Mouse (Mus musculus) layer of hippocampus, adult 8-10 months (tissue): ENCODE measurements around the gene Rfc2. TPM values are rescaled to one million over a fixed set of nuclear protein-coding genes. Genes with fewer than 3 reads are reported as not detected.

Source experiments
- DNase-seq, 2 experiments: peaks; one replicate each; pipeline ENCODE4 v3.0.0; 2022; ENCODE audit warnings: low spot score in 2 of 2
- total RNA-seq, 4 experiments: library from RNA; stranded (reverse); gene quantifications; 2 replicates each; pipeline ENCODE4 v1.2.4; 2022

Rfc2 gene
- total RNA-seq, 4 experiments from 2014 or later = 50.2 to 60.7 (median 55.7) TPM

DNA sequence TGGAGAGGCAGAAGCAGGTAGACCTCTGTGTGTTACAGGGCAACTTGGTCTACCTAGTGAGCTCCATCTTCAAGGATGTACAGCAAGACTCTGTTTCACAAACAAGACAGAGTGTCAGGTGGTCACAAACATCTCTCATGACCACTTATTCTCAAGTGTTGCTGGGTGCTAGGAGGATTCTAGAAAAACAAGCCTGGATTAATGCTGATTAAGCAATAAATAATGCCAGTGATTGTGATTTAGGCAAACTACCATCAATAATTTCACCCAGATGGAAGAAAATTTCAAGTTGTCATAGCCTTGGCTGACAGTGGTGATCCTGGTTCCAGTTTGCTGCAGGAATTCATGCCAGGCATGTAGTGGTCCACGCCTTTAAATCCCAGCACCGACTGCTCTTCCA lies 16.9 kb upstream of the Rfc2 start:
- DNase-seq = no peak

- no peak for DNase-seq
Observed at GRCm38 (mm10) chr5:134565696-134566095, 15.5 kb upstream of the Rfc2 start.

DNA sequence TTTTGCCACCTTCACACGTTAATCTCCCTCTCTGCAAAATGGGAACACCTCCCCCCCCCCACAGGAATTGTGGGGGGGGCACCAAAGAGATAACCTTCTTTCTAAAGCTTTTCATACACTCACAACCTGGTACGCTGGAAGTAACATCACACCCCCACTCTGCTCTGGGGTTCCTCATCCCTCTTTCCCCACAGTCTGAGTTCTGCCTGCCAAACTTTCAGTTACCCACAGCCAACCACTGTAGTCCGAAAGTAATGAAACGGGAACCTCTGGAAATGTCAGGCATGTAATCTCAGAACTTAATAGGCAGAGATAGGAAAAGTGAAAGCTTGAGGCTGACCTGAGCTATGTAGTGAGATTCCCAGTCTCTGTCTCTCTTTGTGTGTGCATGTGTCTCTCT lies 13.7 kb upstream of the Rfc2 start:
- DNase-seq = no peak

DNA sequence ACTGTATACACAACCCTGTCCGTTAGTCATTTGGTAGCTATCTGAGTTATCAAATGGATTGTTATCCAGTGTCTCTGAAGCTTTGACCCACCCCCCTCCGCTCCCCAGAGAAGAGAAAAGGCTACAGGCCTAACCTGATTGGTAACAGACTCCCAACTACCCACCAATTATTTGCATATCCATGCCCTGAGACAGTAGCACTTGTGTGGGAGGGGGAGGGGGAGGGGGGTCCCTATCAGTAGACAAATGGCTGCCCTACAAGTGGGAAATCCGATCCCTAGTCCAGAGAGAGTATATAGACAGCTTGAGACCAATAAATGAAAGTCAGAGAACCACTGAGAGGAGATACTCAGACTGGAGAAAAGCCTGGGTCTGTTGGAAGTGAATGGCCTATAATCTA lies 13.1 kb upstream of the Rfc2 start:
- no peak for DNase-seq

GRCm38 (mm10) chr5:134568964-134569491 lies 12.1 kb upstream of the Rfc2 start:
- no peak for DNase-seq

GRCm38 (mm10) chr5:134571730-134572507 lies 9.2 kb upstream of the Rfc2 start:
- no peak for DNase-seq

- no peak for DNase-seq
Observed at GRCm38 (mm10) chr5:134572508-134573214, 8.5 kb upstream of the Rfc2 start.

DNA sequence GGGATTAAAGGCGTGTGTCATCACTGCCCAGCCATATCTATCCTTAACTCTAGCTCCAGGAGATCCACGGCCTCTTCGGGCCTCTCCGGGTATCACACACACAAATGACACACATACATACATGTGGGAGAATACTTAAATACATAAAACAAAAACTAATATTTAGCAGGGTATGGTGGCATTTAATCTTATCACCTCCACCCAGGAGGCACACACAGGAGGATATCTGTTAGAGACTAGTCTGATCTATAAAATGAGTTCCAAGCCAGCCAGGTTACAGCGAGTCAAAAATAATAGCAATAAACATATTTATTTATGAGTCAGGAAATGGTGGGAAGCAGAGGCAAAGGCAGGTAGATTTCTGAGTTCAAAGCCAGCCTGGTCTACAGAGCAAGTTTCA lies 5.3 kb upstream of the Rfc2 start:
- DNase-seq = no peak

DNA sequence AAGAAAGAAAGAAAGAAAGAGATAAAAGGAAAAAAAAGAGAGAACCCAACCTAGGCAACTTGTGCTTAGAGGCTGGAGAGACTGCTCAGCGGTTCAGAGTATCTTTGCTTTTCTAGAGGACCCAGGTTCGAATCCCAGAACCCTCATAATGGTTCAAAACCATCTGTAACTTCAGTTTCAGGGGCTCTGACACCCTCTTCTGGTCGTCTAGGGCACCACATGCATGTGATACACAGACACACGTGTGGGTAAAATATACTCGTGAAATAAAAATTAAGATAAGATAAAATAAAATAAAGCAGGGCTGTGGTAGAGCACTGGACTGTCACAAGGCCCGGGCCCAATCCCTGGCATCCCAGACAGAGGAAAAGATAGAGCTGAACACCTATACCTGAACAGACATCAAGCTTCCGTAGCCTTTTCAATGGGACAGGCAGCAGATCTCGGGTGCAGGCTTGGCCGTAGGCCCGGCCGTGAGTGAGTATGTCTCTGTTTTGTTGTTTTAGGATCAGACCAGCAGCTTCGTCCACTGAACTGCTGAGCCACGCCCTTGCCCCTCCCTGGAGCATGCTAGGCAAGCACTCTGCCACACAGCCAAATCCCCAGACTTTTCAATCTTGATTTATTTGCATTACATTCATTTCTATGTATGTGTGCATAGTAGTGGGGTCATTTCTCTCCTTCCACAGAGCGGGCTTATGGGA lies 4.5 kb upstream of the Rfc2 start:
- no peak for DNase-seq

GRCm38 (mm10) chr5:134577534-134577933 lies 3.6 kb upstream of the Rfc2 start:
- DNase-seq = no peak

DNA sequence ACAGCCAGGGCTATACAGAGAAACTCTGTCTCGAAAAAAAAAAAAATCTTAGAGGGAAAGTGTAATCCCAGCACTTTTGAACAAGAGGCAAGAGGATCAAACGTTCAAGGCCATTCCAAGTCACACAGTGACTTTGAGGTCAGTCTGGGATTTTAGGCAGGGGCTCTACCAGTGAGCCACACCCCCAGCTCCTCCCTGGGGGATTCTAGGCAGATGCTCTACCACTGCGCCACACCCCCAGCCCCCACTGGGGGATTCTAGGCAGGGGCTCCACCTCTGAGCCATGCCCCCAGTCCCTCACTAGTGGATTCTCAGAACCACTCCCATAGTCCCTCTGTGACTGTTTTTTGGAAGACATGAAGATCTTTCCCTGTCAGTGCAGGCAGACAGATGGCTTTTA lies 2.0 kb upstream of the Rfc2 start:
- no peak for DNase-seq

- peak; percentile 93 to 97 for DNase-seq
Observed at GRCm38 (mm10) chr5:134582221-134582907, 1.2 kb downstream of the Rfc2 start.

DNA sequence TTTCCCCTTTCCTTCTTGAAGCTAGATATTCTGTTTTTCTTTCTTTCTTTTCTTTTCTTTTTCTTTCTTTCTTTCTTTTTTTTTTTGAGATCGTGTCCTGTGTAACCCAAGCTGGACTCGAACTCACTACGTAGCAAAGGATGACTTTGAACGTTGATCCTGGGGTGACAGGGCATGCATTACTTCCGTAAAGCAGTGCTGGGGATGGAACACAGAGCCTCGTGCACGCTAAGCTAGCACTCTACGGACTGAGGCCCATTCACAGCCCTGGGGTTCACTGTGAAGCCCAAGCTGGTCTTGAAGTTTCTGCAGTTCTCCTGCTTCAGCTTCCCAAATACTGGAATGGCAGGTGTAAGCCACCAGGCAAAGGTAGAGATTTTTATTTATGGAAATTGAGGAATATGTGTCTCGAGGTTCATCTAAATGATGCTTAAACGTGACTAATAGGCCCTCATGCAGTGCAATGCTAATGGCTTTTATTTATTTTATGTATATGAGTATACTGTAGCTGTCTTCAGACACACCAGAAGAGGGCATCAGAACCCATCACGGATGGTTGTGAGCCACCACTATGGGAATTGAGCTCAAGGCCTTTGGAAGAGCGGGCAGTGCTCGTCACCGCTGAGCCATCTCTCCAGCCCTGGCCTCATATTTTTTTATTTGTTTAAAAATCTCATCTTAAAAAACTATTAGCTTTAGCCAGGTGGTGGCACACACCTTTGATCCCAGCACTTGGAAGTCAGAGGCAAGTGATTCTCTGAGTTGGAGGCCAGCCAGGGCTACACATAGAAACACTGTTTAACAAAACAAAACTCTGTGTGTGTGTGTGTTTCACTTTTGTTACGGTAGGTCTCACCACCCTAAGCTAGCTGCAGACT lies 2.1 kb downstream of the Rfc2 start:
- no peak for DNase-seq

GRCm38 (mm10) chr5:134583884-134584213 lies 2.7 kb downstream of the Rfc2 start:
- no peak for DNase-seq

DNA sequence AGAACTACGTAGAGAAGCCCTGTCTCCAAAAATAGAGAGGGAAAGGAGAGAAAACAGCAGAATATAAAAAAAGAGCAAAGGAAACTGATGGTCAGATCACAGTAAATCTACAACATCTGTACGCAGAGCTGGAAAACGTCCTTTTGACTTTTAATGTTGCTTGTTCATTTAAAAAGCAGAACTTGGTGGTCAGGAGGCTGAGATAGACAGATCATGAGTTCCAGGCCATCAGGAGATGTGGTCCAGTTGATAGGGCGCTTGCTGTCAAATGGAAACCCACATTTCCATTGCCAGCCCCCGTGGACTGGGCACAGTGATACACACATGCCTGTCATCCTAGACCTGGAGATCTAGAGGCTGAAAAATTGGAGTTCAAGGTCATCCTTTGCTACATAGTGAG lies 3.6 kb downstream of the Rfc2 start:
- no peak for DNase-seq

DNA sequence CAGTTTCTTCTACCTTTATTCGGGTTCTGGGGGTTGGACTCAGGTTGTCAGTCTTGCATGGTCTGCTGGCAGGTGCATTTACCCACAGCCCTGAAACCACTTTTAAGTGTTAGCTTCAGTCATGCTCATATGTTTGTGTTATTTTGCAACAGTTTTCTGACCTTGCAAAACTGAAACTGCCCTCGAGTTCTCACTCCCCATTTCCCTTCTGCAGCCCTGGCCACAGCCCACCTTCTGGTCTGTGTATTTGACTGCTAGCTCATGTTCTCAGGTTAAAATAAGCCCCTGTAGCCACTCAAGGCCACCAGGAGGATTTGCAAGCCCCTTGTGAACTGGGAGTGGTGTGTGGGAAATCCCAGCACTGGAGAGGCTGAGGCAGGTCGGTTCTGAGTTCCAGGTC lies 8.7 kb downstream of the Rfc2 start:
- DNase-seq = no peak

DNA sequence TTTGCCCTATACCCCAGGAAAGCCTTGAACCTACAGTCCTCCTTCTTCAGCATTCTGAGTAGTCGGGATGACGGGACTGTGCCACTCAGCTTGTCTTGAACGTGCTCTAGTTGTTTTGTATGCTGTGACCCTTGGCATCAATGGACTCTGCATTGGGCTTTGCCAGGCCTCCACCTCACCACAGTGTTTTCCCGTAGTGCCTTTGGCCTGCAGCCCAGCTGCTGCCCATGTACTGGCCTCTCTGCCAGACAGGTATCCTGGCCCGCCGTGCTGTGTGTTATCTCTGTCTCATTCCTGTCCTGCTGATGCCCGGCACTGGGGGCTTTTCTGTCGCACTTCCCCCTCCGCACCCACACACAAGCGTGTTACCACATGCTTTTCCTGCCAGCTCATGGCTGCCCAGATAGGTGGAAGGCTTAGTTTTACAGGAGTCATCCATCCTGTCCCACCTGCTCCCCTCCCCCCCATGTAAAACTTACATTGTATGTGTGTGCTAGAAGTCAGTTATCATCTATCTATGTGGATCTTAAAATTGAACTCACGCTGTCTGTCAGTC lies 10.9 kb downstream of the Rfc2 start:
- no peak for DNase-seq

DNA sequence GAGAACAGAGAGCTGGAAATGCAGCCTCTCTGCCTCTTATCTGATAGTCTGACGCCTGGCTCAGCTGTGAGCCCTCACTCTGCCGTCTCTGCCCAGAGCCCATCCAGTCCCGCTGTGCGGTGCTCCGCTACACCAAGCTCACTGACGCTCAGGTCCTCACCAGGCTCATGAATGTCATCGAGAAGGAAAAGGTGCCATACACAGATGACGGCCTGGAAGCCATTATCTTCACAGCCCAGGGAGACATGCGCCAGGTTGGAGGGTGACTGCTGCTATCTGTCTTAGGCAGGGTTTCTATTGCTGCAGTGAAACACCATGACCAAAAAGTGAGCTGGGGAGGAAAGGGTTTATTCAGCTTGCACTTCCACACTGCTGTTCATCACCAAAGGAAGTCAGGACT lies 11.9 kb downstream of the Rfc2 start:
- DNase-seq = no peak

- no peak for DNase-seq
Observed at GRCm38 (mm10) chr5:134597711-134598110, 16.5 kb downstream of the Rfc2 start.

DNA sequence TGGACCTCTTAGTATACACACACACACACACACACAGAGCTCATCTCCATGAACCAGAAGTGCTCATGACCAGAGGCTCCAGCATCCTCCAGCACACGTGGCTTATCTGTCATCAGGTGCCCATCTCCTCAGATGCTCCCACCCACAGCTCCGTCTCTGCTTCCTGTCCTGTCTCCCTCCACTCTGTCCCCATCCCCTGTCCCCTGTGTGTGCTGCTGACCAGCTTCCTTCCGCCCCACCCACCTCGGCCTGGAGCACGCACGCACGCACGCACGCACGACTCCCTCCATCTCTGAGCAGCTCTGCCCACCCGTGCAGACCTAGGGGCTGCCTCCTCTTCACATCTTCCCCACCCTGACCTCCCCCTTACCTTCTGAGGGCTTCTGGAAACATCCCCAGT lies 23.2 kb downstream of the Rfc2 start:
- no peak for DNase-seq
